Mouse (Mus musculus): Measurements from ENCODE around the gene Fam227a.
"Not testable (repeated sequence)": the region's sequence is repeated elsewhere in the genome, so short reads cannot be mapped to it uniquely, and the experiment has no call there.

Fam227a gene

DNA sequence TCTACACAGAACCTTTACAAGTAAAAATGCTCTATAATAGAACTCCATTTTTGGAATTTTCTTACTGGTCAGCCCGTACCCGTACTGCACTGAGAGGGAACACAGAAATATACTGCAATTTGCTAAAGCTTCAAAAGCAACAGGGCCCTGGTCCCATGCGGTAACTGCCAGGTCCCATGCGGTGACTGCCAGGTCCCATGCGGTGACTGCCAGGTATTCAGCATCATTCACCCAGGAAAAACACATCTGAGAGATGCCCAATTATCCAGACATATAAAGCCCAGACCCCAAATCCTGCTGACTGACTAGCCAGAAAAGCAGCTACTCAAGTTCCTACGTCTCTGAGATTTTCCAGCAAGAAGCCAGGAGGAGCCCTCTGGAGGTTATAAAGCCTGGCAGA, 25.9 kb upstream of the Fam227a start:
- no peak for DNase-seq (ENCODE audit: low spot score in 2 of 2)

DNA sequence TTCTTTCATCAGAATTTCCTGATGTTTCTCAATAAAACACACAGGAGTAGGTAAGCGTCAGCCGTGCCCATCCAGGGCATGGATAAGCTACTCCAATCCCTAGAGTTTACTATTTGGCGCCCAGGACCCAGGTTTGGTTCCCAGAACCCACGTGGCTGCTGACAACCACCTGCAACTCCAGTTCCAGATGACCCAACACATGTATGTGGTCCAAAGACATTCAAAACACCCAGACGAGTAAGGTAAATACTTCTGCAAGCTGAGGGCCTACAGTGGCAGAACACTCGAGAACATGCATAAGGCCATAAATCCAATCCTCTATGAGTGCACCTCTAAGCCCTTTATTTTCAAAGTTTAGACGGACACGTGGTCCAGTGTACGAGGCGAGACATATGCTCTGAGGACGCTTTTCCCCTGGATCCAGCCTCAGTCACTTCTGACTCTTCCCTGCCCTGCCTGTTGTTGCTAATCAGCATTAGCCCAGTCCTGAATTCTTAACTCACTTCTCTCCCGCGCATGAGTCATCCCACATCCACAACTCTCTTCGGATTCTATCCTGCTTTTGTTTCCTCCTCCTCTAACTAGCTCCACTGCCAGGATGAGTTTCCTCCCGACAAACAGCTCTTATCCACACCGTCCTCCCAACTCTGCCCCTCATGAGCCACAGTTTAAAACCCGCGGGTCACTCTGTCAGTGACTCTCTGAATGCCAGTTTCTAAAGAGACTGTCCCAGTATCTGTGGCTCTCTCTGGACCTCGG, 25.1 kb upstream of the Fam227a start:
- peak in 1 of 2 experiments; percentile 25 for DNase-seq (ENCODE audit: low spot score in 2 of 2)

DNA sequence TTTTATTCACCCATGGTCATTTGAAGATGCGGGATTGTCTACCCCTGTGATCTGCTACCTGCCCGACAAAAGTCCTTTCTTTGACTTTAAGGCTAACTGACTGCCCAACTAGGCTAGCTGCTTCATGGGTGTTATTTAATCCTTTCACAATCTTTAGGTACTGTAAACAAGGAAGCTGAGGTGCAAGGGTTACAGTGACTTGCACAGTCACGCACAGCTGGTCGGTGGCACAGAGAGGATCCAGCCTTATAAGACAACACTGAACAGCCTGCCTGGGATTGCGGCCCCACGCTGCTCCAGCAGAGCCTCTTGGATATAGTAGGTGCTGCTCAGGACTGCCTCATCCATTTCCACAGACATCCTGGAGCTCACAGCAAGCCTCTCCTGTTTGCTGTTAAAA, 24.4 kb upstream of the Fam227a start:
- DNase-seq (ENCODE audit: low spot score in 2 of 2), result no peak

DNA sequence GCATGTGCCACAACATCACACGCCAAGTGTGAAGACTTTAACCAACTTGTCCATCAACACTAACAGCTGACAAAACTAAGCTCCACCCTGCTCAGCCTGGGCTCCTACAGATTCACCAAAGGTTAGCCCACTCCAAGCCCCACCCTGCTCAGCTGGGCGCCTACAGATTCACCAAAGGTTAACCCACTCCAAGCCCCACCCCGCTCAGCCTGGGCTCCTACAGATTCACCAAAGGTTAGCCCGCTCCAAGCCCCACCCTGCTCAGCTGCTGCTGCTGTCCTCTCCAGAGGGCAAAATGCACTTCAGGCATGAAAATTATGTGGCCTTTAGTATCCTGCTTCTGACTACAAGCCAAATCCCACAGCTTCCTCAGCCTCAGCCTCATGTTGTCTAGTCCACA, 23.2 kb upstream of the Fam227a start:
- DNase-seq (ENCODE audit: low spot score in 2 of 2), result no peak

DNA sequence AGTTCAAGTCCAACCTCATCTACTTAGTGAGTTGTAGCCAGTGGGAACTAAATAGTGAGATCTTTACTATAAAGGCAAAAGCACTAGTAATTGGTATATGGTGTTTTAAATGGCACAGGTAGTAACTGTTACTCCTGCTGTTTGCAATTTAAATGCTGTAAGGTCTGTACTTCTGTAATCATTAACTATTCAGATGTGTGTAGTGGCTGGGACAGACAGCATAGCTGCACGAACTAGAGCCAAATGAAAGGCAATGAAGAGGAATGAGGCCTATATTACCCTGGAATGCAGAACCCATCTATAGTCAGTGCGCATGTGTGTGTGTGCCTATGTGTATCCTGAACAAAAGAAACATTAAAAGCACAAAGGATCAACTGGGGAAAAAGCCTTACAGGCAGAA, 19.2 kb upstream of the Fam227a start:
- no peak for DNase-seq (ENCODE audit: low spot score in 2 of 2)

DNA sequence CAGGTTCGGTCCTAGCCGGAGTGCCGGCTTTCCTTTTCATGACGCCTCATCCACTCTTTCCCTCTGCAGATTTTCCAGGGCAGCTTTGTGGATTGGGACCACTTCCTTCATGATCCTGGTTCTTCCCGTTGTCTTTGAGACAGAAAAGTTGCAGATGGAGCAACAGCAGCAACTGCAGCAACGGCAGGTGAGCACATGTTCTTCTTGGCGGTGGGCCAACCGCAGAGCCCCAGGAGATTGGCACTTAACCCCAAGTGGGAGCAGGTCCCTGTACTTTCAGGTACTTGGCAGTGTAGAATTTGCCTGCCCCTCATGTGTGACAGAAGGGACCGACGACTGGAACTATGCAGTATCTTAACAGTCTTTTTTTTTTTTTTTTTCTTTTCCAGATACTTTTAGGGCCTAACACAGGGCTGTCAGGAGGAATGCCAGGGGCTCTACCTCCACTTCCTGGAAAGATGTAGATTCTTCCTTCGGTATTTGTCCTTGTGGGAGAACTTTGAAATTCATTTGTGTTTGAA, 13.1 kb upstream of the Fam227a start:
- not testable (repeated sequence) for DNase-seq (ENCODE audit: low spot score in 2 of 2)

DNA sequence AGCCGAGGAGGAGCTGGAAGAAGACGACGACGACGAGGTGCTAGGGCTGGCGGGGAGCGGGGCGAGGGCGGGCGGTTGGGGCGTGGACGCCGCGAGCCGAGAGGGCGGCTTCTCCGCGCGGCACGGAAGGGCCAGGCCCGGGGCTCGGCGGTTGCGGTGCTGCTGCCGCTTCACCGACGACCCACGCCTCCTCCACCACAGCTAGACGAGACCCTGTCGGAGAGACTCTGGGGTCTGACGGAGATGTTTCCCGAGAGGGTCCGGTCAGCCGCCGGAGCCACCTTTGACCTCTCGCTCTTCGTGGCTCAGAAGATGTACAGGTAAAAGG, 12.2 kb upstream of the Fam227a start:
- no peak for DNase-seq (ENCODE audit: low spot score in 2 of 2)

DNA sequence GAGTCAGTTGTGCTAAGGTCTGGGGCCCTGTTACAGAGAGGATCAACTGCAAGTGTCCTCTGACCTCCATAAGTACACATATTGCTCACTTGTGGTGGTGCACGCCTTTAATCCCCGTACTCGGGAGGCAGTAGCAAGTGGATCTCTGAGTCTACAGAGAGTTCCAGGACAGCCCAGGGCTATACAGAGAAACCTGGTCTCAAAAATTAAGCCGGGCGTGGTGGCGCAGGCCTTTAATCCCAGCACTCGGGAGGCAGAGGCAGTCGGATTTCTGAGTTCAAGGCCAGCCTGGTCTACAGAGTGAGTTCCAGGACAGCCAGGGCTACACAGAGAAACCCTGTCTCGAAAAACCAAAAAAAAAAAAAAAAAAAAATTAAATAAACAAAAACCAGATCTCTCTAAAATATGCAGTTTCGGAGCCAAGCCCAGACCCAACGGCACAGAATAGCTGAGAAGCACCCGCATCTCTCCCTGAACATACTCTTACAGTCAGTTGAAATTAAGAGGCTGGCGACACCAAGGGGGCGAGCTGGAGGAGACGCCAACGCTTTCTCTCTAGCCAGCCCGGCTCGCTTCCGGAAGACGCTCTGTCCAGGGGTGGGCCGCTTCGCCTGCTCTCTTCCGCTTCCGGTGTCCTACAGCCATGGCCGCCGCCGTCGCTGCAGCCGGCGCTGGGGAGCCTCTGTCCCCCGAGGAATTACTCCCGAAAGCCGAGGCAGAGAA, 11.7 kb upstream of the Fam227a start, which contains the start of gene Tomm22:
Tomm22 (plus strand) TSS at position 613 of the 723 bp plus-strand sequence.
- DNase-seq (ENCODE audit: low spot score in 2 of 2), result peak; percentile 68 to 82

DNA sequence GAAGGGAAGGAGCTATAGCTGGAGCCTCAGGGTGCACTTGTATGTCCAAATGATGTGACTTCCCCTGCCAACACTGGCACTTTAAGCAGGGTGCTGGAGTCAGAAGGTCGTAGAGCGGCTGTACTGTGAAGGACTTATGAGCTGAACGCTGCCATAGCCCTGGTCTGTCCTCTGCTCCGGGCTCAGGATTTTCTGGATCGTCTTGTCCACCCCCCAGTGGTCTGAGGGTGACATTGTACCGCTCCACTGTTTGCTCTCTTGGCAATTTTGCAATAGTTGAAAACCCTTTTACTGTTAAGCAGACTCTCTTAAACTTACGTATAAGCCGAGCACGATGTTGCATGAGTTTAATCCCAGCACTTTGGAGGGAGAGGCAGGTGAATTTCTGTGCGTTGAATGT, 10.4 kb upstream of the Fam227a start:
- no peak for DNase-seq (ENCODE audit: low spot score in 2 of 2)

DNA sequence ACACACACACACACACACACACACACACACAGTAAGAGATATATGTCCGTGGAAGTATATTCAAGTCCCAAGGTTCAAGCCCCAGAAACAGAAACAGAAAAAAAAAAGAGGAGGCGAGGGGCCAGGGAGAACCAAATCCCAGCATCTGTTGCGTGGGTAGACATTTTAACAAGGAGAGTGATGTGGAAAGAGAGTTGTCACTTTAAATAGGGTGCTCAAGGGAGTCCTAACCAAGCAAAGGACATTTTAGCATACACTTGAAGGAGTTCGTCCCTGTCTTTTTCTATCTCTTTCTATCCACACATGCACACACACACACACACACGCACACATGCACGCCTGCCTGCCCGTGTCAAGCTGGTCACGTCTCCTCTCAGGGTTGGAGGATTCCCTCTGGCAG, 5.9 kb upstream of the Fam227a start:
- no peak for DNase-seq (ENCODE audit: low spot score in 2 of 2)

DNA sequence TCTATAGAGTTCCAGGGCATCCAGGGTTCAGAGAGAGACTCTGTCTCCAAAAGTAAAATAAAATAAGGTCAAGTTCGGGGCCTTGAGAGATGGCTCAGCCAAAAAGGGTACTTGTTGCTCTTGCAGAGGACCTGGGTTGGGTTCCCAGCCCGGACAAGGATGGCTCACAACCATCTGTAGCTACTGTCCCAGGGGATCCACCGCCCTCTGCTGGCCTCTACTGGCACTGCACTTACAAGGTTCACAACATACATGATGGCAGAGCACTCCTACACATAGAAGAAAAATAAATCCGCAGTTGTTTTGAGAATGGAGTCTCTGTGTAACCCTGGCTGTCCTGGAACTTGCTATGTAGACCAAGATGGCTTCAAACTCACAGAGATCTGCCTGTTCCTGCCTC, 3.1 kb upstream of the Fam227a start:
- DNase-seq (ENCODE audit: low spot score in 2 of 2), result no peak

DNA sequence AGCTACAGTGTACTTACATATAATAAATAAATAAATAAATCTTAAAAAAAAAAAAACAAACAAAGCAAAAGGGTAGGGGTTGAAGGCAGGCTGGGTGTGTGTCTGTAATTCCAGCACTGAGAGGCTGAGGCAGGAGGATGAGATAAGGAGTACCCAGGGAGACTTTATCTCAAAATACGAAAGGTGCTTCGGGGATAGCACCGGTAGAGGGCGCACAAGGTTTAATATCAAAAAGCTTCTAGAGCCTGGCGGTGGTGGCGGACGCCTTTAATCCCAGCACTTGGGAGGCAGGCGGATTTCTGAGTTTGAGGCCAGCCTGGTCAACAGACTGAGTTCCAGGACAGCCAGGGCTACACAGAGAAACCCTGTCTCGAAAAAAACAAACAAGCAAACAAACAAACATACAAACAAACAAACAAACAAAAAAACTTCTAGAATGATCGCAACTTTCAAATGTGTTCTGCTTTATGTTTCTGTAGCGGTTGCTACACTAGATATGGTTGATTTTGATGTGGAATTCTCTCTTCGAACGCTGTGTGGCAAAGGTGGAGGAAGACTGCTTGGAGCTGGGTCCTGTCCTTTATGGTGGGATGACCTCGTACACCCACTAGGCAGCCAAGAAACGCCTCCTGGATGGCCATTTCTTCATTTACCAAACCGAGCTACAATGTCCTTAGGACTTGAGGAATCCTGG, 772 bp downstream of the Fam227a start:
- DNase-seq (ENCODE audit: low spot score in 2 of 2), result peak; percentile 64 to 73

DNA sequence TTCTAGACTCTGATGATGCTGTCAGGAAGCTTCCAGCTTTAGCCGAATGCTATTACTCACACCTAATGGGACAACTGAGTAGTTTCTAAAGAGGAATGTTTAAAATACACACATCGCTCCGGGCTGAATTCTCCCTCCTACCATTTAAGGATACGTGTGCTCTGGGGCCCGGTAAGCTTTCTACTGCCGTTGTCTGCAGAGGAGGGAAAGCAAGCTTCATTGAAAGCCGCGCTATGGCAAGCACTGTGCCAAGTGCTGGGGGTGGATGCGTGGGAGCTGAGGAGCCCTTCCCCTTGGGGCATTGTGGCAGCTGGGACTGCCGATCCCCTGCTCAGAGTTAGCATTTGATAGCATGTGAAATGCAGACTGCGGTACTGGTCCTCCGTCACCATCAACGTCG, 2.3 kb downstream of the Fam227a start:
- DNase-seq (ENCODE audit: low spot score in 2 of 2), result no peak

DNA sequence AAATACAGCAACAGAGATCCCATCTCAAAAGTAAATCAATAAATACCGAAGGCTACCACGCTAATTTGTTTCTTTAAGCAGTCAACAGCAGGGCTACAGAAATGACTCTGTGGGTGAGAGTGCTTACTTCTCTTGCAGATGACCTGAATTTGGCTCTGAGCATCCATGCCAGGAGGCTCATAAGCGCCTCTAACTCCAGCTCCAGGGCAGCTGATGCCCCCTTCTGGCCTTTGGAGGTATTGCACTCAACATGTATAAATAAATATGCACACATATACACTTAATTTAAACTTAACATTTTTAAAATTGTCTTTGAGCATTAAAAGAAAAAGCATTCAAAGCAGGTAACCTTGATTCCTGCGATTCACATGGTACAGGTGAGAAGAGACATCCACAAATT, 7.3 kb downstream of the Fam227a start:
- no peak for DNase-seq (ENCODE audit: low spot score in 2 of 2)

DNA sequence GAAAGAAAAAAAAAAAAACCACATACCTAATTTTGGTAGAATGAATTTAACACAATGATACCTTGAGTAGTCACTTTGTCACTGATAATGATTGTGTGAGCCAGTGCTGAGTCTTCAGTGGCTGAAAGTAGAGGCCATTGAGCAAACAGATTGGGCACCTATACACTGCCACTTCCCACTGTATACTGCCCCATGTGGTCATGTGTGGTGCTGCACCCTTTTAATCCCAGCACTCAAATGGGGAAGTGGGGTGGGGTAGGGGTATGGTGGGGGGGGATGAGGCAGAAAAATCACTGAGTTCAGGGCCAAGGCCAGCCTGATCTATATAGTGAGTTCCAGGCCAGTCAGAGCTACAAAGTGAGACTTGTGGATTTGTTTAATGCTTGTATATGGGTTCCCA, 8.2 kb downstream of the Fam227a start:
- no peak for DNase-seq (ENCODE audit: low spot score in 2 of 2)

DNA sequence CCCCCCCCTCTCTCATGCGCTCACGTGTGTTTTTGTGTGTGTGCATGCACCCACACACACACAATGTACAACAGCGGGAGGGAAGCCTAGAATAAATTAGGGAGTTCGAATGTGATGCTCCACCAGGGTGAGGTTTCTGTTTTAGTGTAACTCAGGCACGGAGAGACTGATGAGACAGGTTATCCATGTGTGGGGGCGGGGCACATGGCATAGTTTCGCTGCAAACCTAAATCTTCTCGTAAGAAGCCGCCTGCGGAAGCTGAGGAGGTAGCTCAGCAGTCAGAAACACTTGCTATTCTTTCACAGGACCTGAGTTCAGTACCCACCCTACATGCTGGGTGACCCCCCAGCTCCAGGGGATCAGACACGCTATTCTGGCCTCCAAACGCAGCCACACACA, 10.6 kb downstream of the Fam227a start:
- DNase-seq (ENCODE audit: low spot score in 2 of 2), result no peak

DNA sequence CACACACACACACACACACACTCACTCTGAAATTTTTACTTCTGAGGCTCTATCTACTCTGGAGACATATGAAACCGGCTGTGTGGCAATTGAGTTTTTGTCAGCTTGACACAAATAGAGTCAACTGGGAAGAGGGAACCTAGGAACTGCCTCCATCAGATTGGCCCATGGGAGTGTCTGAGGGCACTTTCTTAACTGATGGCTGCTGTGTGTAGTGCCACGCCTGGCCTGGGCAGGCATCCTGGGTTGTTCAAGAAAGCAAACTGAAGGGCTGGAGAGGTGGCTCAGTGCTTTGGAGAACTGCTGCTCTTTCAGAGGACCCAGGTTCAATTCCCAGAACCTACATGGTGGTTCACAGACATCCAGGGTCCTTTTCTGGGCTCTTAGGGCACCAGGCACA, 13.3 kb downstream of the Fam227a start:
- no peak for DNase-seq (ENCODE audit: low spot score in 2 of 2)

DNA sequence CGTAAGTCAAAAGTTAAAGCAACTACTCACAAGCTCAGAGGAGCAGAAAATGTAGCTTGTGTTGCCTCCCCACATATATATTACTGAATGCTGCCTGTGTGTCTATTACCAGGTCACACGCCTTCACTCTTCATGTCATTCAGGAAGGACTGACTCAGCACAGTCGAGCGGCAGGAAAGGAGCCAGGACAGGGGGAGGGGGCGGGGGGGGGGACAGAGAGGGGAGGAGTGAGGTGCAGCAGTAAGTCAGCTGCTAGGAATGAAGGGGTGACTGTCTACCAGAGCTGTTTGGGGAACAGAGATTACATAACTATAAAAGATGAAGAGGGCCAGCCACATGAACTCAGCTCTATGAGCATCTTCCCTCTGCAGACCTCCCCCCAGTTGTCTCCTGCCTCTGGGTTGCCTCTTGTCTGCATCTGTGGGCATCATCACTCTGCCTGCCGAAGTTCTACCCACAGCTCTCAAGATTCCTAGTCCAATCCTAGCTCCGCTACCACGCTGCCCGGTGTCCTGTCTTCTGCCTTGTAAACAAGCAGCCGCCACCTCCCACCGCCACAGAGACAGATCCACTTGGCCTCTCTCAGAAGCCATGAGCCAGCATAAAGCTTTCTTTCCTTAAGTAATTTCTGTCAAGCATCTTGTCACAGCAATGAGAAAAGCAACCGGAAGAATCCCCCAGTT, 17.5 kb downstream of the Fam227a start:
- no peak for DNase-seq (ENCODE audit: low spot score in 2 of 2)

DNA sequence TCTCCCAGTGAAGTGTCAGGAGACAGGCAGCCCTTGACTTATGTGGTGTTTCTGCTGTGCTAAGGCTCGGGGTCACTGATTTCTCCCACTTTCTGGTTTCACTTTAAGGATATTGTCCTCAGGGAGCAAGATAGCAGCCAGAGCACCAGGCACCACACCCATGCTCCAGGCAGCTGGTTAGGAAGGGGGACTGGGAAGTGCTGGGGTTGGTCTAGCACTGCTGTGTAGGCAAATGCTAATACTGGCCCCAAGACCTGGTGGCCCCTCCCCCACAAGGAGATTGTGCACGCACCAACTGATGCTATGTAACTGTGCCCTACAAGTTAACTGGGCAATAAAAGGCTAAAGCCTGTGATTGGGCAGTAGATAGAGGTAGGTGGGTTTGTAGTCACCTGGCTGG, 28.3 kb downstream of the Fam227a start:
- no peak for DNase-seq (ENCODE audit: low spot score in 2 of 2)

DNA sequence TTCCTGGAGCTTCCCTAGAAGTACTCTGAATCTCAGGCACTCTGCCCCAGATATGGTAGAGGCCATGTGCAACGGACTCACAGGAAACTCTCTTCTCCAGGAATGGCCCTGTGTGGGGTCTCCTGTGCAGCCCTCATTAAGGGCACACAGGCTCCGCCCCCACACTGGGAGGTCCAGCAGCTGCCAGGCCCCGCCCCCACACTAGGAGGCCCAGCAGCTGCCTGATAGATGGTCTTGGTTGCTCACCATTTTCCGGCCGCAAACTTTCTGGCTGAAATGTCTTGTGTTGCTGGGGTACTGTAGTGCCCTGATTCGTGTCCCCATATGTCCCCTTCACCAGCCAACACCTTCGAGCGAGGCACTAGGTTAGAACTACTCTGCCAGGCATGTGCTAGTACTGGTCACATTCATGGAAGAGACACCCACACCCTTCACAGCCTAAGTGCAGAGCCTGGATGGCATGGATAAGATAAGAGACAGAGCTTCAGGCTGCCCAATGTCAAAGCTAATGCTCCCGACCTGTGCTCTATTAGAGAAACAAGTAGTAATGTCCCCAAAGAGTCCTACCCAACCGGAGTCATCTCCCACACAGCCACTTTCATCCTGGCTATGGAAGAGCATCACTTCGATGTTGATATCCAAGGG, 38.9 kb downstream of the Fam227a start:
- no peak for DNase-seq (ENCODE audit: low spot score in 2 of 2)

DNA sequence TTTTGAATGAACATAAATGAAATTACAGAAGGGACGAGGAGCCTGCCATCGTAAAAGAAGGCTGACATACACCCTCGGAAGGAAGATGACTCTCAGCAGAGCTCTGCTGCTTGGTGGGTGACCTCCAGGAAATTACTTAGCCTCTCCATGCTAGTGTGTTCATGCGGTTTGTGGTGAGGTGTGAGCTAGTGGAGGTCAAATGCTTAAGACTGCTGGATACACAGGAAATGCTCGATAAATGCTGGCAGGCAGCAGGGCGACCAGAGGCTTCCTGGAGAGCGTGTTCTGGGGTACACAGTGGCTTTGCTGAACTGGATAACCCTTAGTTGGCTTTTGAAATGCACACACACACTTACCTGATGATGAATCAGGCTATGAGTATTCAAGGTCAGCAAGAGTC, 40.3 kb downstream of the Fam227a start:
- DNase-seq (ENCODE audit: low spot score in 2 of 2), result no peak

DNA sequence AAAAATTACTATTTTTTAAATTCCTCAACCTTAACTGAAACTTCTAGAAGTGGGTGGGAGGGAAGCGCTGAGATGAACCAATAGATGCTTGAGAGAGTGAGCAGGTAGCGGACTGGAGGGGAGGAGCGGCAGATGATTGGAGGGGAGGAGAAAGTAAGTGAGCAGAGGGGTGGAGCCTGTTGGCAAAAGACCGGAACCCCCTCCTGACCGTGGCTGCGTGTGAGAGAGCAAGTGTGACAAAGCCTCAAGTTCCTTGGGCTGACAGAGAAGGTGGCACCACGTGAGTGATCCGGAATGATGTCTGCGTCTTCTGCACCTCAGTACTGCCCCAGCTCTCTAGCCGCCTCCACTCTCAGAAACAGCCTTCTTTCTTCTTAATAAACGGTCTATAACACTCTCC, 41.6 kb downstream of the Fam227a start:
- no peak for DNase-seq (ENCODE audit: low spot score in 2 of 2)
